Mouse (Mus musculus) urinary bladder, postnatal 36 days (tissue): ENCODE measurements around the gene Nkx2-9.
A peak's percentile ranks its signal among the peaks of the same experiment; 100 is the strongest.

ENCODE experiments used
- DNase-seq, 2 experiments: peaks; one replicate each; pipeline ENCODE4 v3.0.0; 2022; ENCODE audit warnings: low spot score in 2 of 2, mixed read lengths in 1 of 2

Nkx2-9 gene

DNA sequence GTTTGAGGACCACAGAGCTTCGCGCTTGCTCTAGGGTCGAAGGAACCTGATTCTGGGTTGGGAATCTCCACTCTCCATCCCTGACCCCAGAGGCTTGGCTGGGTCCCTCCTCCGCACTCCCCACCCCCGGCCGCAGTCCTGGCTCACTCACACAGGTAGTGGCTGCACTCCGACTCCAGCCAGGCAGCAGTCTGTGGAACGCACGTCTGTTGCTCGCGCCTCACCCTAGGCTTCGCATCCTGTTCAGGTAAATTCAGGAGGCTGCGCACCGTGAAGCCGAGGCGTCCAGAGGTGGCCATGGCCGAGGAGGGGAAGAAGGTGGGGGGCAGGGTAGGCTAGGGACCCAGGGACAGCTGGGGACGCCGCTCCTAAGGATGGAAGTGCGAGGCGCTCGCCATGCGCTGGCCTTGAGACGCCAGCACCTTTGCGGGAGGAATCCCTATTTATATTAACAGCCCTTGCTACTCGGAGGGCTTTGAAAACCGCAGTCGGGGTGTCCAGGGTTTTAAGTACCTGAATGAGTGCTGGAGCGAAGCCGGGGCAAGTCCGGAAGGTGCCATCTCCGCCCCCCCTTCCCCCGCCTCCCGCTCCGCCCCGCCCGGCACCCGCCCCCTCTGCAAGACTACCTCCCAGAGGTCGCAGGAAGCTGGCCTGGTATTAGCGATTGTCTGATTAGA is at the start of gene Nkx2-9:
Gene Nkx2-9 (minus strand): TSS at position 524 of the 677 bp plus-strand sequence.
- DNase-seq = no peak

GRCm38 (mm10) chr12:56637181-56637566 is 24.1 kb upstream of the Nkx2-9 start:
- DNase-seq = peak in 1 of 2 experiments; percentile 20

GRCm38 (mm10) chr12:56636534-56637180 is 23.6 kb upstream of the Nkx2-9 start:
- DNase-seq = no peak

- no peak for DNase-seq
Measured at GRCm38 (mm10) chr12:56616088-56616487, 3.0 kb upstream of the Nkx2-9 start.

GRCm38 (mm10) chr12:56615391-56615790 is 2.3 kb upstream of the Nkx2-9 start:
- no peak for DNase-seq

DNA sequence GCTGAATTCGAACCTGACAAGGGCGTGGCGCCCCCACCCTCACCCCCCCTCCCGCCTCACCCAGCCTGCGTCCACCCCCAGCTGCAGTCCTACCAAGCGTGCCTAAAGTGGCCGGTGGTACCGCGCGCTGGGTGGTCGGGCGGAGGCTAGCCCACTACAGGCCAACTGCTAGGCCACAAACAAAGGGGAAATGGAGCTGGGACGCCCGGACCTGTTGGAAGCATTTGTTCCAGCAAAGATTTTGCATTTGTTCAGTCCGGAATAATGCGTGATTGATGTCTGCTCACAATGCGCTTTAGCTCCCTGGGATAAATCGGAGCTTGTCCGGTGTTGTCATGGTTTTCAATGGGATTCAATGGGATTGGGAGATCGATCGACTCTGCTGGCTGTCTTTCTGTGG is 1.4 kb upstream of the Nkx2-9 start:
- no peak for DNase-seq

DNA sequence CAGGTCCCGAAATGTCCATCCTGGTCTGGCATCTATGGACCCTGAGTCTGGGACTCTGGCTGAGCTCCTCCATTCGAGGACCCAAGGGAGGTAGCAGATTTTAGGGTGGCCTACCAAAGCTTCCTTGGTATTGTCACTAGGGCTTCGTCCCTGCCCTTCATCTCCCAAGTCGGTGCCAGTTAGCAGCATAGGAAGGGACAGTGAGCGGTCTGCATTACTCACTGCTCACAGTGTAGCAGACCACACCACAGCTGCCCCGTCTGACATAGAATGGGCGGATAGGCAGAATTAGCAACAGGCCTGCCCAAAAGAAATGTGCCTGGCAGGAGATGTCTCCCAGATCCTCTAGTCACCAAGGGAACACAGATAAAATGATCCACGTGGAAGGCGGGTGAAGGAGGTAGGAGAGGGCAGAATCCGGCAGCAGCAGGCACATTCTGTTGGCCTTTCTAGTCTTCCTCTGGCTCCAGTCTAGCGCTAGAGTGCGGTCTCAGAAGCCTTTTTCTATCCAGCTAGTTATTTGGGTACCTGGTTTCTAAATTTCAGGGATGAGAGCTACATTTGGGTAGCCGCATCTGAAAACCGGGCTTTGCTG is 929 bp upstream of the Nkx2-9 start:
- no peak for DNase-seq

GRCm38 (mm10) chr12:56613438-56613830 is 350 bp upstream of the Nkx2-9 start:
- DNase-seq = no peak

GRCm38 (mm10) chr12:56612349-56612735 is 742 bp downstream of the Nkx2-9 start:
- no peak for DNase-seq

DNA sequence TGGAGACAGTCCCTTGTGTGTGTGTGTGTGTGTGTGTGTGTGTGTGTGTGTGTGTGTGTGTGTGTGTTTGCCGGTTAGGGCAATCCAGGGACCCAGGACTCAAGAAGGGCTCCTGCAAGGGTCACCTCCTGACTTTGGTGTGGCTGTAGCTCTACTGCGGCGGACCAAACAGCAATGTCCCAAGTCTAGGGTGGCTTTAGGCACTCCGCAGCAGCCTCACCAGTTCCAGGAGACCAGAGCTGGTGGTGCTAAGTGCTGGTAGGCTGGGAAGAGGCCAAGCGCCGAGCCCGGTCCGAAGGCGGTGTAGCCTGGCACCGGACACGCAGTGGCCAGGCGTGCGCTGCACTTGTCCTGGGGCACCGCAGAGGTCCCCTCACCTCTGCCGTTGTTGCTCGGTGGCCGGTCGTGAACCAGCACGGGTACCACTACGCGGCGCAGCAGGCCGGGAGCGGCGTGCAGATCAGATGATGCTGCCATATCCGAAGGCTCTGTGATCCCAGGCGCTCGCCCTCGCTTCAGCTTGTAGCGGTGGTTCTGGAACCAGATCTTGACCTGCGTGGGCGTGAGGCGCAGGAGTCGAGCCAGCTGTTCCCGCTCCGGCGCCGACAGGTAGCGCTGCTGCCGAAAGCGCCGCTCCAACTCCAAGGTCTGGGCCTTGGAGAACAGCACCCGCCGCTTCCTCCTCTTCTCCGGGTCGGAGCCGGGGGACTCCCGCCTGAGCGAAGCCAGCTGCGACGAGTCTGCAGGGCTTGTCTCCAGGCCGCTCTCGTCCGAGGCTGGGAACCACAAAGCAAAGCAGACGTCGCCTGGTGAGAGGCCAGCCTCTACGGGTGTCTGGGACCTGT is 1.4 kb downstream of the Nkx2-9 start:
- no peak for DNase-seq

DNA sequence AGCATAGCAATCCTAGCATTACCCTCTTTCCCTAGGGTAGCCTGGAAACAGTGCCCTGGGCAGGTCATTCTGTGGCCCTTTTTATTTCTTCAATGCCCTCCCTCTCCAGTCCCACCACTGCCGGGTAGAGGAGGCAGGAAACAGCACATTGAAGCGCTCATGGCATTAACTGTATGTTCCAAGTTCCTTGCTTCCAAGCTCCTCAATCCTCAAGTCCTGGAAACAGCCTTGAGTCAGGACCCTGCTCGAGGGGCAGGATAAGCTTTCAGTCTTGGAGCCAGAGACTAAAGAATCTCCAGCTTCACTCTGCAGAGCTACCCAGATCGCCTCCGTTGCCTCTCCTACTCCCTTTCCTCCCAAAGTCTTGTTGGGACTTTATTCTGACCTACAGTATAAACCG is 2.2 kb downstream of the Nkx2-9 start:
- no peak for DNase-seq

- DNase-seq = no peak
Measured at GRCm38 (mm10) chr12:56591722-56592121, 21.4 kb downstream of the Nkx2-9 start.

- DNase-seq = no peak
Measured at GRCm38 (mm10) chr12:56587830-56588229, 25.3 kb downstream of the Nkx2-9 start.
